Mouse (Mus musculus) liver, embryonic 14.5 days (tissue): Measurements from ENCODE around the gene Pcdh15. TPM values are rescaled to one million over a fixed set of nuclear protein-coding genes. Genes with fewer than 3 reads are reported as not detected.

Experiments used
- ATAC-seq: fragments of 200-750 bp; cut with Nextera tagmentation; 2 replicates; pipeline ENCODE4 v1.8.0; 2017; ENCODE audit warnings: moderate number of reproducible peaks, mild to moderate bottlenecking, moderate library complexity; ENCODE audit not compliant: insufficient read depth
- DNase-seq, 3 experiments: peaks; one replicate each; pipeline ENCODE4 v3.0.0-alpha.2; 2012 to 2013; ENCODE audit warnings: low read depth in 3 of 3, low spot score in 3 of 3
- H3K27ac ChIP-seq: fragments of 300-500 bp; sonication (generic); 2 replicates; pipeline ENCODE4 v1.5.1; 2014; ENCODE audit warnings: moderate library complexity, mild to moderate bottlenecking, control low read depth, inconsistent platforms
- H3K27me3 ChIP-seq: fragments of 300-500 bp; sonication (generic); 2 replicates; pipeline ENCODE4 v1.6.1; 2014; ENCODE audit warnings: mild to moderate bottlenecking, low read length, moderate library complexity; ENCODE audit not compliant: control insufficient read depth, insufficient read depth
- H3K36me3 ChIP-seq: fragments of 300-500 bp; sonication (generic); replicated peaks from 2 replicates; pipeline ENCODE4 v1.6.1; 2014; ENCODE audit warnings: low read depth; ENCODE audit not compliant: control insufficient read depth, insufficient read depth
- H3K4me1 ChIP-seq, 2 experiments: fragments of 200-500 bp in 1 of 2; fragments of 300-500 bp in 1 of 2; sonication (generic) in 1 of 2; replicated peaks; 2 replicates each; pipeline ENCODE4 v1.6.1; 2012 to 2014; ENCODE audit warnings: antibody characterized with exemption in 1 of 2, inconsistent platforms in 1 of 2, low read length in 1 of 2; ENCODE audit not compliant: control insufficient read depth in 2 of 2, insufficient read depth in 2 of 2
- H3K4me2 ChIP-seq: fragments of 300-500 bp; sonication (generic); 2 replicates; pipeline ENCODE4 v1.6.1; 2014; ENCODE audit warnings: low read depth, mild to moderate bottlenecking, control low read depth, moderate library complexity
- H3K4me3 ChIP-seq, 2 experiments: fragments of 200-500 bp in 1 of 2; fragments of 300-500 bp in 1 of 2; sonication (generic) in 1 of 2; 2 replicates each; pipeline ENCODE4 v1.5.1; 2012 to 2014; ENCODE audit warnings: low read depth in 2 of 2, low read length in 2 of 2, mild to moderate bottlenecking in 2 of 2, control low read depth in 1 of 2, inconsistent platforms in 1 of 2, moderate library complexity in 1 of 2; ENCODE audit not compliant: insufficient read depth in 1 of 2
- H3K9ac ChIP-seq: fragments of 300-500 bp; sonication (generic); replicated peaks from 2 replicates; pipeline ENCODE4 v1.6.1; 2014; ENCODE audit warnings: mild to moderate bottlenecking, control low read depth, moderate library complexity
- H3K9me3 ChIP-seq: fragments of 300-500 bp; sonication (generic); 2 replicates; pipeline ENCODE4 v1.6.1; 2016; ENCODE audit warnings: low read length, mixed read lengths; ENCODE audit not compliant: control insufficient read depth
- CTCF ChIP-seq: IDR thresholded peaks from 2 replicates; pipeline ENCODE4 v1.5.1; 2016; ENCODE audit warnings: antibody characterized with exemption, low read depth, control low read depth
- EP300 ChIP-seq: IDR thresholded peaks from 2 replicates; pipeline ENCODE4 v1.6.1; 2016; ENCODE audit warnings: antibody characterized with exemption, low read depth
- WGBS: fragments of 180-500 bp; shearing (Covaris S2); extraction: QIAGEN DNeasy Blood & Tissue Kit; methylation state at CpG from one replicate; pipeline ENCODE4 v1.1.7; 2014; ENCODE audit not compliant: insufficient replicate concordance; 5-methylcytosine and 5-hydroxymethylcytosine counted together
- polyA plus RNA-seq, 2 experiments: library from polyadenylated mRNA; depleted of rRNA in 1 of 2; stranded (reverse) in 1 of 2; unstranded in 1 of 2; fragments of >200 nt; fragmentation: Nextera tagmentation in 1 of 2; extraction: Ambion mirVana in 1 of 2; gene quantifications; 2 replicates each; pipeline versions ENCODE4 v1.2.1 to v1.2.3; 2012 to 2014

The Pcdh15 gene
- polyA plus RNA-seq, 2 experiments = 0.02 TPM; not detected in 1

GRCm38 (mm10) chr10:73137985-73138384 is 38.8 kb downstream of the Pcdh15 start:
- ATAC-seq = no peak
- no peaks in the 10 kb centered on the region for H3K36me3 ChIP-seq

GRCm38 (mm10) chr10:73147543-73147942 is 48.4 kb downstream of the Pcdh15 start:
- ATAC-seq = no peak
- Histone ChIP-seq H3K4me1 (no peaks in the 10 kb centered on the region), H3K4me3 (no peak overlapping the region), H3K27ac (no peak overlapping the region), H3K36me3 (no peaks in the 10 kb centered on the region), H3K9me3 (no peaks in the 10 kb centered on the region), H3K4me2 (no peak overlapping the region), H3K27me3 (no peaks in the 10 kb centered on the region), H3K9ac (no peak overlapping the region)
- DNase-seq = no peak
- no peak for TF ChIP-seq EP300
- TF ChIP-seq CTCF = no peak

More at GRCm38 (mm10) chr10:73137985-73138384, 38.8 kb downstream of the Pcdh15 start:
- no peak overlapping the region for H3K4me3 ChIP-seq
- 44% methylated on average over 3 of the region's 3 CpGs for WGBS
- DNase-seq = no peak
- no peak overlapping the region for H3K9ac ChIP-seq
- no peak overlapping the region for H3K4me2 ChIP-seq
- H3K27ac ChIP-seq = no peak overlapping the region
- no peaks in the 10 kb centered on the region for H3K4me1 ChIP-seq
- H3K9me3 ChIP-seq = no peaks in the 10 kb centered on the region
- no peaks in the 10 kb centered on the region for H3K27me3 ChIP-seq
- no peak for TF ChIP-seq EP300
- no peak for TF ChIP-seq CTCF

- ATAC-seq (no peak), DNase-seq (no peak)
- no peak overlapping the region for H3K4me3 ChIP-seq
Observed at GRCm38 (mm10) chr10:73147978-73148377, 48.8 kb downstream of the Pcdh15 start.

GRCm38 (mm10) chr10:73154544-73154943 is 55.4 kb downstream of the Pcdh15 start:
- H3K27me3 ChIP-seq = no peaks in the 10 kb centered on the region
- no peak for DNase-seq
- 53% methylated on average over 5 of the region's 5 CpGs for WGBS
- no peak overlapping the region for H3K4me3 ChIP-seq
- no peak for TF ChIP-seq EP300
- H3K27ac ChIP-seq = no peak overlapping the region
- H3K36me3 ChIP-seq = no peaks in the 10 kb centered on the region
- H3K9ac ChIP-seq = no peak overlapping the region
- H3K4me2 ChIP-seq = no peak overlapping the region
- no peaks in the 10 kb centered on the region for H3K4me1 ChIP-seq
- no peak for ATAC-seq
- H3K9me3 ChIP-seq = no peaks in the 10 kb centered on the region

More at GRCm38 (mm10) chr10:73147978-73148377, 48.8 kb downstream of the Pcdh15 start:
- no peak overlapping the region for H3K4me2 ChIP-seq
- no peak for TF ChIP-seq CTCF
- TF ChIP-seq EP300 = no peak
- 59% methylated on average over 4 of the region's 4 CpGs for WGBS
- no peaks in the 10 kb centered on the region for H3K9me3 ChIP-seq
- no peaks in the 10 kb centered on the region for H3K4me1 ChIP-seq
- H3K27me3 ChIP-seq = no peaks in the 10 kb centered on the region
- H3K36me3 ChIP-seq = no peaks in the 10 kb centered on the region
- no peak overlapping the region for H3K9ac ChIP-seq
- H3K27ac ChIP-seq = no peak overlapping the region

- no peaks in the 10 kb centered on the region for H3K9me3 ChIP-seq
- no peak overlapping the region for H3K27ac ChIP-seq
- H3K27me3 ChIP-seq = no peaks in the 10 kb centered on the region
- 44% methylated on average over 1 of the region's 1 CpGs for WGBS
- H3K4me2 ChIP-seq = no peak overlapping the region
- no peaks in the 10 kb centered on the region for H3K36me3 ChIP-seq
- TF ChIP-seq CTCF (no peak), EP300 (no peak)
- ATAC-seq (no peak), DNase-seq (no peak)
- H3K4me1 ChIP-seq = no peaks in the 10 kb centered on the region
- no peak overlapping the region for H3K9ac ChIP-seq
- no peak overlapping the region for H3K4me3 ChIP-seq
Observed at GRCm38 (mm10) chr10:73161757-73162156, 62.6 kb downstream of the Pcdh15 start.

GRCm38 (mm10) chr10:73216001-73216400 is 116.9 kb downstream of the Pcdh15 start:
- no peaks in the 10 kb centered on the region for H3K9me3 ChIP-seq
- no peak overlapping the region for H3K27ac ChIP-seq
- H3K9ac ChIP-seq = no peak overlapping the region
- DNase-seq (no peak), ATAC-seq (no peak)
- H3K4me2 ChIP-seq = no peak overlapping the region
- H3K4me3 ChIP-seq = no peak overlapping the region
- no peaks in the 10 kb centered on the region for H3K27me3 ChIP-seq
- 27% methylated on average over 2 of the region's 2 CpGs for WGBS
- no peaks in the 10 kb centered on the region for H3K4me1 ChIP-seq
- no peaks in the 10 kb centered on the region for H3K36me3 ChIP-seq
- no peak for TF ChIP-seq EP300
- no peak for TF ChIP-seq CTCF
